Mouse (Mus musculus) embryonic fibroblast, embryonic 13.5 days (primary cell): ENCODE measurements around the gene Stk24. TPM values are rescaled to one million over a fixed set of nuclear protein-coding genes. Genes with fewer than 3 reads are reported as not detected.
A peak's percentile ranks its signal among the peaks of the same experiment; 100 is the strongest.

Source experiments
- H3K27ac ChIP-seq: 2 replicates; pipeline ENCODE4 v1.5.1; 2012; ENCODE audit warnings: low read length, control low read depth, inconsistent platforms; ENCODE audit not compliant: insufficient read depth
- H3K4me1 ChIP-seq: 2 replicates; pipeline ENCODE4 v1.6.1; 2011; ENCODE audit warnings: low read length; ENCODE audit not compliant: control insufficient read depth, insufficient read depth
- H3K4me3 ChIP-seq: 2 replicates; pipeline ENCODE4 v1.5.1; 2011; ENCODE audit warnings: mild to moderate bottlenecking, control low read depth, low read length; ENCODE audit not compliant: insufficient read depth
- CTCF ChIP-seq: IDR thresholded peaks from 2 replicates; pipeline ENCODE4 v1.5.1; 2011; ENCODE audit warnings: mild to moderate bottlenecking, control low read depth, low read length, moderate library complexity, borderline replicate concordance; ENCODE audit not compliant: insufficient read depth
- POLR2A ChIP-seq: IDR thresholded peaks from 2 replicates; pipeline ENCODE4 v1.6.1; 2011; ENCODE audit warnings: low read depth, mild to moderate bottlenecking, control low read depth, low read length, moderate library complexity
- polyA plus RNA-seq: library from polyadenylated mRNA; stranded (reverse); fragments of >200 nt; gene quantifications from 2 replicates; pipeline ENCODE4 v1.2.4, GENCODE M21; 2011; ENCODE audit warnings: low read depth; ENCODE audit not compliant: missing spikeins, insufficient read length

Stk24 gene
- polyA plus RNA-seq, 1 experiment, result 102 TPM

- Histone ChIP-seq H3K4me1 (no peaks in the 10 kb centered on the region; the same call in 1 of the 2 replicates), H3K4me3 (no peak overlapping the region), H3K27ac (no peak overlapping the region)
- no peak for TF ChIP-seq CTCF
- no peak for TF ChIP-seq POLR2A
Measured at GRCm38 (mm10) chr14:121299093-121299492, 80.7 kb downstream of the Stk24 start.

GRCm38 (mm10) chr14:121298537-121298936 is 81.3 kb downstream of the Stk24 start:
- no peaks in the 10 kb centered on the region for H3K4me1 ChIP-seq
- no peak for TF ChIP-seq CTCF
- no peak overlapping the region for H3K27ac ChIP-seq
- no peak overlapping the region for H3K4me3 ChIP-seq

- no peaks in the 10 kb centered on the region for H3K4me1 ChIP-seq
- no peak for TF ChIP-seq CTCF
Measured at GRCm38 (mm10) chr14:121297103-121297502, 82.7 kb downstream of the Stk24 start.

GRCm38 (mm10) chr14:121294484-121294883 is 85.3 kb downstream of the Stk24 start:
- H3K4me1 ChIP-seq, result no peaks in the 10 kb centered on the region
- H3K4me3 ChIP-seq, result no peak overlapping the region
- H3K27ac ChIP-seq, result no peak overlapping the region
- TF ChIP-seq CTCF (no peak), POLR2A (no peak)

More at GRCm38 (mm10) chr14:121297103-121297502, 82.7 kb downstream of the Stk24 start:
- Histone ChIP-seq H3K4me3 (no peak overlapping the region), H3K27ac (no peak overlapping the region)

GRCm38 (mm10) chr14:121292391-121292790 is 87.4 kb downstream of the Stk24 start:
- no peak for TF ChIP-seq CTCF
- TF ChIP-seq POLR2A, result no peak
- H3K4me1 ChIP-seq, result no peaks in the 10 kb centered on the region
- no peak overlapping the region for H3K4me3 ChIP-seq
- no peak overlapping the region for H3K27ac ChIP-seq

GRCm38 (mm10) chr14:121291881-121292280 is 87.9 kb downstream of the Stk24 start:
- H3K4me1 ChIP-seq, result no peaks in the 10 kb centered on the region
- H3K27ac ChIP-seq, result no peak overlapping the region
- TF ChIP-seq CTCF (no peak), POLR2A (no peak)
- H3K4me3 ChIP-seq, result no peak overlapping the region

- TF ChIP-seq CTCF (no peak), POLR2A (no peak)
- Histone ChIP-seq H3K27ac (no peak overlapping the region), H3K4me1 (peaks cover 2% of the 10 kb centered on the region; the same call in 1 of the 2 replicates), H3K4me3 (no peak overlapping the region)
Measured at GRCm38 (mm10) chr14:121285379-121286120, 94.3 kb downstream of the Stk24 start.

GRCm38 (mm10) chr14:121281336-121281710 is 98.5 kb downstream of the Stk24 start:
- no peak for TF ChIP-seq POLR2A
- no peak for TF ChIP-seq CTCF
- H3K4me1 ChIP-seq, result peaks cover 2% of the 10 kb centered on the region; the same call in 1 of the 2 replicates
- H3K4me3 ChIP-seq, result no peak overlapping the region
- H3K27ac ChIP-seq, result peak overlapping the region; percentile 7; the same call in 1 of the 2 replicates

GRCm38 (mm10) chr14:121280601-121281335 is 99.0 kb downstream of the Stk24 start:
- no peak for TF ChIP-seq CTCF
- TF ChIP-seq POLR2A, result no peak
- Histone ChIP-seq H3K4me1 (peaks cover 2% of the 10 kb centered on the region; the same call in 1 of the 2 replicates), H3K27ac (peak overlapping the region; percentile 7; the same call in 1 of the 2 replicates), H3K4me3 (no peak overlapping the region)

GRCm38 (mm10) chr14:121279106-121279505 is 100.7 kb downstream of the Stk24 start:
- Histone ChIP-seq H3K4me1 (peaks cover 2% of the 10 kb centered on the region; the same call in 1 of the 2 replicates), H3K27ac (no peak overlapping the region), H3K4me3 (no peak overlapping the region)
- TF ChIP-seq POLR2A (no peak), CTCF (peak; percentile 80)
